Mouse (Mus musculus) ES-Bruce4 (cell line): ENCODE results near the gene Ptgr1.

ENCODE experiments used
- CTCF ChIP-seq: IDR thresholded peaks from one replicate; pipeline ENCODE4 v1.8.1; 2011; ENCODE audit warnings: low read depth, low read length
- EP300 ChIP-seq: IDR thresholded peaks from 2 replicates; pipeline ENCODE4 v1.6.1; 2011; ENCODE audit warnings: low read depth, low read length; ENCODE audit not compliant: insufficient read depth

DNA sequence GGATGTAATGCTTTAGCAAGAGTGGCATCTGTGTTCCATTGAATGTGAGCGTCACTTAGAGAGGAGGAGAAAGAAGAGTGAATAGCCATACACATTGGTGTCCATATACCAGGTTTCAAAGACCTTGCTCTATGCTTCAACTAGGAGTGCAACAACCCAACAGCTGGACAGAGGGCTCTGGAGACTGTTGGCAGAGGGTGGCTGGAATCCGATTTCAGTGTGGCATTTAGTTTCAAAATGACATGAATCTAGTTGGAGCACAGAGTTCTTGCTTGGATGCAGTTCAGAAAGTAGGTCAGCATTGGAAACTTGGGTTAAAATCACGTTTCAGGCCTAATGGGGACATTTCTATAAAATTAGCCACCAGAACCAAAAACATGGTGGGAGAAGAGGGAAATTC is 28.3 kb upstream of the Ptgr1 start:
- TF ChIP-seq CTCF = no peak
- no peak for TF ChIP-seq EP300
